Mouse (Mus musculus): ENCODE data around the gene Ube2d1. TPM values are rescaled to one million over a fixed set of nuclear protein-coding genes. Genes with fewer than 3 reads are reported as not detected.

Ube2d1 gene
- polyA plus RNA-seq, 1 experiment from 2014 or later: 53.5 TPM

DNA sequence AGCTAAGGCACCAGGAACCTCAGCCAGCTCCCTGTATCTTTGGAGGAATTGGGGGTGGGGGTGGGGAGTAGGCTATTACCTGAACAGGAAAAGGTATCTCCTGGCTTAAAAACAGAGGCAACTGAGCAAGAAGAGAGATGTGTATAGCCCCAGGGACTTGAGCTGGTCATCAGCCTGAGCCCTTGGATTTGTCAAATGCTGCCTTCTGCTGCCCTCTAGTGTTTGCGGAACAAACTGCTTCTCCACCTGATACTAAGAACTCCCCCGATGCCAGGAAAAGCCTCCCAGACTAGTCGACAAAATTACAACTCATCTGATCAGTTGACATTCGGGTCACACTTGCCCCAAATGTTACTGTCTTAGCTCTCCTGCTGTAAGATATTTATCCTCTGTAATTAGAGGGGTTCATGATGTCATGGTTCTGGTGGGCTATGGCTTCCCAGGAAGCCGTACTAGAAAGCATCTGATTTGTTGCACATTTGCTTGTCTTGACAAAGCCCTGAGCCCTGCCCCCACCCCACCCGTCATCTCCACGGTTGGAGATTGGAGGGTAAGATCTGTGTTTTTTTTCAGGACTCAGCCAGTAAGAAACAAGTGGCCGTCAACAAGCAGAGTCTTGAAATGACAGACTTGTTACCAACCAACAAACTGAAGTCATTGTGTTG lies 66.7 kb downstream of the Ube2d1 start:
- Histone ChIP-seq H3K27me3 (no peaks in the 10 kb centered on the region), H3K4me2 (no peak overlapping the region), H3K9ac (no peak overlapping the region), H3K9me3 (no peaks in the 10 kb centered on the region), H3K4me3 (no peak overlapping the region), H3K27ac (no peak overlapping the region), H3K36me3 (peaks cover 7% of the 10 kb centered on the region; the same call in 1 of the 2 replicates), H3K4me1 (no peaks in the 10 kb centered on the region)
- 10% methylated on average over 8 of the region's 8 CpGs for WGBS
- ATAC-seq (ENCODE audit: borderline replicate concordance, extremely low read depth, low FRiP score, low TSS enrichment): peak; percentile 56; the same call in 1 of the 2 replicates

DNA sequence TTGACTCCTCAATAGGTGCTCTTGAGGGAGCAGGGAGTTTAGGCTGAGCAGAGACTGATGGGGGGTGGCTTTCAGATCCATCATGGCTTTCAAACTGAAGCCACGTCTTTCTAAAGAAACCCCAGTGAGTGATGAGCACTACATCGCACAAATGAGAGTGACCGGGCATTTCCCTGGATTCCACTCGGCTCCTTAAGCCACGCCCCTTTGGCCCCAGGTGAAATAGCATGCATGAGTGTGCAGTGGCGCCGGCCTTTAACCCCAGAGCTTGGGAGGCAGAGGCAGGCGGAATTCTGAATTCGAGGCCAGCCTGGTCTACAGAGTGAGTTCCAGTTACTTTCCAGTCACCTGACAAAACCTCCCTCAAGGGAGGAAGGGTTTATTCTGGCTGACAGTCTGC lies 69.1 kb downstream of the Ube2d1 start:
- H3K4me1 ChIP-seq: no peaks in the 10 kb centered on the region
- no peak overlapping the region for H3K27ac ChIP-seq
- H3K9ac ChIP-seq: no peak overlapping the region
- no peaks in the 10 kb centered on the region for H3K27me3 ChIP-seq
- no peak overlapping the region for H3K4me3 ChIP-seq
- no peaks in the 10 kb centered on the region for H3K36me3 ChIP-seq
- ATAC-seq (ENCODE audit: borderline replicate concordance, extremely low read depth, low FRiP score, low TSS enrichment): no peak
- no peaks in the 10 kb centered on the region for H3K9me3 ChIP-seq
- WGBS: 73% methylated on average over 9 of the region's 9 CpGs
- no peak overlapping the region for H3K4me2 ChIP-seq

Other genes with a start within 250 kb of the Ube2d1 start
- gene Bicc1, start 125.6 kb downstream of the Ube2d1 start, polyA plus RNA-seq (2015; fragmentation: Nextera tagmentation; extraction: Ambion mirVana): 20.7 and 20.9 TPM in 2 replicates
- 67.9 and 68.6 TPM in 2 replicates for gene Tfam, start 47.0 kb downstream of the Ube2d1 start, polyA plus RNA-seq (2015; fragmentation: Nextera tagmentation; extraction: Ambion mirVana)
- gene Cisd1, start 59.7 kb upstream of the Ube2d1 start, polyA plus RNA-seq (2015; fragmentation: Nextera tagmentation; extraction: Ambion mirVana): 93.0 and 96.5 TPM in 2 replicates
- 13.7 and 14.9 TPM in 2 replicates for gene Ipmk, start 62.5 kb upstream of the Ube2d1 start, polyA plus RNA-seq (2015; fragmentation: Nextera tagmentation; extraction: Ambion mirVana)